Mouse (Mus musculus) erythroid progenitor cell, adult 5-6 weeks (primary cell): Measurements from ENCODE around the gene Gtpbp8. TPM values are rescaled to one million over a fixed set of nuclear protein-coding genes. Genes with fewer than 3 reads are reported as not detected.

Source experiments
- ATAC-seq: replicated peaks from 2 replicates; pipeline ENCODE4 v1.8.0; 2016; ENCODE audit warnings: moderate number of reproducible peaks, mild to moderate bottlenecking, moderate TSS enrichment, inconsistent platforms; ENCODE audit not compliant: poor library complexity, low FRiP score, severe bottlenecking
- total RNA-seq, 2 experiments: library from RNA; stranded (forward) in 1 of 2; stranded (reverse) in 1 of 2; fragments of 150-400 nt in 1 of 2; fragments of 186-747, 209-891 nt in 1 of 2; gene quantifications; 2 replicates each; pipeline versions ENCODE4 v1.2.3 to v1.2.4; 2015 to 2017; ENCODE audit warnings: low replicate concordance in 2 of 2

Gene Gtpbp8
- 4.2 and 5.0 TPM in 2 replicates for total RNA-seq (2015; ENCODE audit: low replicate concordance)
- 3.5 and 5.0 TPM in 2 replicates for total RNA-seq (2017; ENCODE audit: low replicate concordance)

DNA sequence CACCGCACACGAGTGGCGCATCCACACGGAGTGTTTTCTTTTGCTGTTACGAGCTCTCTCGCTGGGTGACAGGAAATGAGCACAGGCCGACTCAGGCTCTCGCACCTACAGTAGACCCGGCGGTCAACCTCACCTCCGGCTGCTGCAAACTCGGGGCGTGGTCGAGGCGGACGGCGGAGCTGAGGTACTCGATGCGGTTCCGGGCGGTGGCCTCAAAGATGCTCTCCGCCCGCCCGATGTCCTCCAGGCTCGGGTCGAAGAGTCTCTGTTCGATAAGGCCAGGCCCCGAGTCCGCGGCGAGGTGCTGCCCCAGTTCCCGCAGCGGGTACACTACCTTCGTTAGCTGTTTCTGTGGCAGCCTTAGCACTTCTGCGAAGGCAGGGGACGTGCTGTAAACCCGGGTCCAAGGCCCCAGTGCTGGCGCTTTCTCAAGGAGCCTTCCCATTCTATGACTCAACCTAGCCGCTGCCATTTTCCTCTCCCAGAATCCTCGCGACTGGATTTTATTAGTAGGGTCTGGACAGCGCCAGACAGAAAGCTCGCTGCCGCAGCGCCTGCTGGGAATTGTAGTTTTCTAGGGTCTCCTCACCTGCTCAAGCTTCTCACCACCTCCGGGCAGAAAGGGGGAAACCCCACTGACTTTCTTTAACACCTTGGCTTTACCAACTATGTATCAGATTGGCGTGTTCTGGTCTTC, at the start of gene Gtpbp8:
Gtpbp8 (minus strand) TSS at position 498 of the 697 bp plus-strand sequence.
- ATAC-seq, result peak; percentile 96

DNA sequence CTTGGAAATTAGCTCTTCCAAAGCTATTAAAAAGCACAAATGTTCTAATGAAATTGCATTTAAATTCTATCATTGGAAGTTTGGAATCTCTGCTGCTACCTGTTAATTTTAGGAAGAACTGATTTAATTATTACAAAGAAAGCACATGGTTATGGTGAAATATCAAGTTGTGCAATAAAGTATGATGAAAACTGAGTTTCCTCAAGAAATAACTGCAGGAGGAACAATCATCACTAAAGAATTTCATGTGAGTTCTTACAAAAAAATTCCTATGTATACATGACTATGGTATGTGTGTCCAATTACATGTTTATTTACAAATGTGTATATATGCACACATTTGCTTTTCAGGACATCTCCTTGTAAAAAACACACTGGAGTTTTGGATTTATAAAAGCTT, 48.3 kb upstream of the Gtpbp8 start:
- no peak for ATAC-seq

DNA sequence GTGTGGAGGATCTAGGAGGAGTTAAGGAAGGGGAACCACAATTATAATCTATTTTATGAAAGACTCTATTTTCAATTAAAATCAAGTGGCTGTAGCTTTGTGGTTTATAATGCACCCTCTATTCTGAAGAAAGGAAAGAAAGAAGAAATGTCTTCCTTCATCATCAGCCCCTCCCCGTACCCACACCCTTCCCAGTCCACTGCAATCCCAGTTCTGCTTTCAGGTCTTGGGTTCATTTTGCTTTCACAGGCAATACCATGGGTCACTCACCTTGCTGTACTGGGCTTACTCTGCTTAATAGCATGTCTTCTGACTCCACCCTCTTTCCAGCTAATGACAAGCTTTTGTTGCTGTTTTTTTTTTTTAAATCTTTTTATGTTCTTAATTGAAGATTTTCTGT, 40.8 kb upstream of the Gtpbp8 start:
- no peak for ATAC-seq

DNA sequence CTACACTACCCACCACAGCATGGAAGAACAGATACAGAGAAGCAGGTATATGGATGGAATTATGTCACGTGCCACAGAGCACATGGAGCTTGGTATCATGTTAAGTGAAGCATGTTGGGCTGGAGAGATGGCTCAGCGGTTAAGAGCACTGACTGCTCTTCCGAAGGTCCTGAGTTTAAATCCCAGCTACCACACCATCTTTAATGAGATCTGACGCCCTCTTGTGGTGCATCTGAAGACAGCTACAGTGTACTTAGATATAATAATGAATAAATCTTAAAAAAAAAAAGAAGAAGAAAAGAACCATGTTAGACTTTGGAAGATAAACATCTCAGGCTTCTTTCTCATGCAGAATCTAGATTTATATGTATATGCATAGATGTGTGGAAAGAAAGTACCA, 34.6 kb upstream of the Gtpbp8 start:
- no peak for ATAC-seq

DNA sequence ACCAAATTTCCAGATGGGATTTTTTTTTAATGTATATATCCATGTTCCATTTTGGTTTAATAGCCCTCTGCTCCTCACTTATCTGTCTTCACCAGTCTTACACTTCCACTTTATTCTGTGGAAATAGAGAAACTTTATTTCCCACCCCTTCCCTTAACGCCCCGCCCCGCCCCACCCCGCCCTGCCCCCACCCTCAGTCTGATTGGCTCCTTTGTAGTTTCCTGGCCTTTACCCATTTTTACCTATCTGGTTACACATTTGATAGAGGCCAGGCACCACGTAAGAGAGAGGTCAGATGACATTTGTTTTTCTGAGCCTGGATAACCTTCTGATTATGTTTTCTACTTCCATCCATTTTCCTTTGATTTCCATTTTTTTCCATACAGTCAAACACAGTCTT, 33.3 kb upstream of the Gtpbp8 start:
- no peak for ATAC-seq

DNA sequence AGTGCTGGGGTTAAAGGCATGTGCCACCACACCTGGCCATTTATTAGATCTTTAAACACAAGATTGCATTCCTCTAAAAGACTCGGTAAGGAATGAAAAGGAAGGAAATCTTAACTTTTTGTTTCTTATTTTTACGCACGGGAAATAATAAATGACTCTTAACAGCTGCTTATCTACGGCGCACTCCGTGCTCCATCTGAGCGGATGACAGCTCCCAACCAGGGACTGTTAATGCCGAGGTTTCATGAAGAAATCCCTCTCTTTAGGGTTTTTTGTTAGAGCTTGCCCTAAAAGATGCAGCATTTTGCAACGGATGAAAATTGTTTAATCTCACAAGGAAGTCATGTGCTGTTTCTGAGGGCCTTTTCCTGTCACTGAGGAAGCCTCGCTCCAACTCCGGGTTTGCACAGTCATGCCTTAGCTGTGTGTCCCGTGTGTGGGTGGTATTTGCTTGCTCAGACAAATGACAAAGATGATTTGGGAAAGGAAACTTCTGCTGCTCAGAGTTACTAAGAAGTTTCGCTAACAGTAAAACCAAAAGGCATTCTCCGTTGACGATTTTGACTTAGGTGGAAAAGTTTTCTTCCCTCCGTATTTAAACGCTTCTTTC, 32.5 kb upstream of the Gtpbp8 start:
- ATAC-seq, result no peak

DNA sequence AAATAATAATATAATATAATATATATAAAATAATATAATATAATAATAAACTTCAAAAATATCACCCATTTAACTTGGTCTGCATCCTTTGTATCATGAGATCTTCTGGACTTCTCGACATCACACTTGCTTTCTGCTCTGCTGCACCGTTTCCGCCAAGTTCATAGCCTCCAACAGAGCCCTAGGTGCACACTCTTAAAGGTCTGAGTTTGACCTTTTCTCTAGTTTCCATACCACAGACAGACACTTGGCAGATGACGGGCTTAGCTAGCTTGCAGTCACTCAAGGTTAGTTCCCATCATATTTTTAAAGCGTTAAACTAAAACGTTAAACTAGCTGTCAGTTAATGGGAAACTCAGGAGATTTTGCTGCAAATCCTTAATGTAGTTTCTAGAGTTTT, 28.0 kb upstream of the Gtpbp8 start:
- no peak for ATAC-seq

DNA sequence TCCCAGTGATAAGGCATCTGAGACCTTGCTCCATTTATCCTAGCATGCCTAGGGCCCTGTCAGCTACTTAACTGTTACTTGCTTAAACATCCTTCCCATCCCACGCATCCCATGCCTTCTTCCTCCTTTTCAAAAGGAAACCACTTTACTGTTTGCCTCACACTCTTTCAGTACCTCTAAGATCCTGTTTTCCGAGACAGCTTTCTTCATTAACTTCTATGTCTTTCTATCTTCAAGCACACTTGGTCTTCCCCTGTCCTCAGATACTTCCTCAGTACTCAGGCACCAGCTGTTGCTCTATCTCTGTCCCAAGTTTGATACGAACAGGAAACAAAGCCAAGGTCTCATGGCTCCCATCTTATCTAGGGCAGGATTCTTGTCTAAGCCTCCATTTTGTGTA, 27.5 kb upstream of the Gtpbp8 start:
- no peak for ATAC-seq

DNA sequence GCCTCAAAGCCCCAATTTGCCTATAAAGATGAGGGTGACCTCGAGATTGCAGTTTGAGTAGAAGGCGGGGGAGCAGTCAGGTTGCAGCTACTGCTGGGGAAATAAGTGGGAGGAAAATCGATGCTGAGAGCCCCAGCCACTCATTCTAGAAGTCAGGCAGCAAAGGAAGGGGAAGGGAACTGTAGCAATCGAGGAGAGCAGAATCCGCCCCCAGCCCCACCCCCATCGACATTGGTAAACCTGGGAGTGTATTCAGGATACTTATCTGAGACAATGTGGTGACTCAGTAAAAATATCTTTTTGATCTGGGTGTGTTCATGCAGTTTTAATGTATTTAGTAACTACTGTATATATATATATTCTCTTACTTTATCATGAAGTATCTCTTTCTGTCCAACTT, 26.4 kb upstream of the Gtpbp8 start:
- no peak for ATAC-seq

DNA sequence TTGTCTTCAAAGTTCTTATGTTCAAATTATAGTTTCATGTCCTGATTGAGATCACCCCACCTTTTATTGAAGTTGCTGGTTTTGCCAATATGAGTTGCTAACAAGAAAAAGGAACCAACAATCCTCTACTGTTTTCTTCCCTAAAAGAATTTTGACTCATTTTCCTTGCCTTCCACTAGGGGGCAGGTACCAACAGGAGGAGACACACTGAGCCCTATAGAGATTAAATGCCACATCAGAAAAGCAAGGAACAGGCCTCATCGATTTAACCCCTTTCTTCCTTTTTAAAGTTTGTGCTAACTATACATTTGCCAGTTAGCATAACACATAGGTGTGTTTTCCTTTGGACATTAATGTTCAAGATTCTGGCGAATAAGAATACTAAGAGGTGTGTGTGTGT, 21.8 kb upstream of the Gtpbp8 start:
- no peak for ATAC-seq

DNA sequence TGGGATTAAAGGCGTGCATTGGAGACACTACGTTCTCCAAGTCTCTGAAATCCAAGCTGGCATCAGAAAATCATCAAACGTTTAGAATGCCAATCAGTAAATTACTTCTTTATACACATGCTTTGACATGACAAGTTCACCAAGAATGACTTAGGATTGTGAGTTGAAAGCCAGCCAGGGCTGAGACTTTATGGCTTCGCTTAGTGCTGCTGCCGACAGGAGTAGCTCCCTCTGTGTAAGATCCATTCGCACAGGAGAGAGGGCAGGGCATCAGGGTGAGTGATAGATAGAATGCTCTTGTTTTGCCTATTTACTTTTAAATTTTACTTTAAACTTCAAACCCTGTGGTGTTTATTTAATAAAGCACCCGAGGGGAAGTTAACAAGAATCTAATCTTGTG, 21.3 kb upstream of the Gtpbp8 start:
- ATAC-seq, result no peak

DNA sequence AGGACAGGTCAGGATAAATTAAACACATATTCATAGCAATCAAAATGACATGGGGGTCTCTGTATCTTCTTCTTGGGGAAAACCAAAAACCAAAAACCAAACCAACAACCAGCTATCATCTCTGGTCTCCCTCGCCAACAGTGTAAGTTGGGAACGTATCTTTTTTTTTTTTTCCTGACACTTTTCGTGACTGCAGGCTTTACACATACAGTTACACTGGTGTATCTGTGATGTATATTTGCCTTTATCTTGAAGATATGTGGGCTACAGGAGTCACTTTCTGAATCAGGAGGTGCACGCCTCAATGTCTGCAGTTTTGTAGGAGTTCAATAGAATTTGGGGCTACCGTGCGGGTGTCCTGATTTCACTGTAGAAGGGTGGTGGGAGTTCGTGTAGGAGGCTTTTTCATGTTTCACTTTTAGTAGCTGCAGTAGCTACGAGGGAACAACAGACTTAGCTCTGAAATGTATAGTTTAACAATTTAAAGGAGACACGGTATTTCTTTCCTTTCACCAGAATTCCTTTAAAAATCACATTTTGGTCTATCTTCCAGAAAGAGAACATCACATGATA, 20.2 kb upstream of the Gtpbp8 start:
- ATAC-seq, result no peak

DNA sequence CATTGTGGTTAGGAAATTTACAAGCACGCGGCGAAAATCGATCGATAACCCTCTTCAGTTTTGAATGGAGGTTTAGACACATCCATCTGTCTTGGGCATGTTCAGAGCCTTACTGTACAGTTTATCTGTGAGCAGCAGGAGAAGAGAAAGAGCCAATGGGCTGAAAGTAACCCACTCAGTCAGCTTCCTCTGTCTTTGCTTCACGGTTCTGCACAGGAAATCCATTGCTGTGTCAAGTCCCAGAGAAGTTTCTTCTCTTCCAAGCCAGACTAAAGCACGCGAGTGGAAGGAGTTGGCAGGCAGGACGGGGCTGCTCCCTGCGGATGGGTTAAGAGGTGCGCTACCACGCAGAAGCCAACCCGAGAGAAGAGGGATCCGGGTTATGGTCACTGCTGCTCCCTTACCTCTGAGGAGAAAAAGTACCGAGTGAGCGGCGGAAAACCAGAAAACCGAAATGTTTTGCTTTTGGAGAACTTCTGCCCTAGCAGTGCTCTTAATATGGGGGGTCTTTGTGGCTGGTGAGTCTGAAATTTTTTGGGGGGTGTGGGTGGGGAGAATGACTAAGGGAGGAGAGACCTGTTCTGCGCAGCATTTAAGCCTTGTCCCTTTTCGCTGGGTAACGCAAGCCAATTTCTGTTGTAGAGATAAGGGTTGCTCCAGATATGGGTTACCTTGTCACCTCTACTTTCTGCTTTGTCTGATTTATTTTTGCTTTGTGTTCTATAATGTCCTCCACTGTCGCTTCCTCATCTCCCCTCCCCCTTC, 19.6 kb upstream of the Gtpbp8 start, which contains the start of gene Cd200r1:
Cd200r1 (plus strand) TSS at position 182 of the 765 bp plus-strand sequence.
- no peak for ATAC-seq

DNA sequence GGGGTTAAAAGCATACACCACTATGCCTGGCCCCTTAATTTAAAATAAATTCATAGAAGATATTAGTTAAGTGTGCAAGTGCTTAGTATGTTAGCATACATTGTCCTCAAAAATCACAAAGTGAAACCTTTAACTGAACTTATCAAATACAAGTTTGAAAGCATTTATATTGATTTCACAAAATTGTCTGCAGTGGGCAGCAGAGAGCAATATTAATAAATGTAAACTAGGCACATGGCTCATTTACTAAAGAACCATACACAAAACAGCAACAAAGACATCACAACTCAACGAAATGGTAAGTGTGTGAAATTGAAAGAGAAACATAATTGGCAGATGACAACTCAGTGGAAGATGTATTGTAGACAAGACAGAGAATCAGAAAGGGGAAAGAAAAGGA, 15.6 kb upstream of the Gtpbp8 start:
- ATAC-seq, result no peak

DNA sequence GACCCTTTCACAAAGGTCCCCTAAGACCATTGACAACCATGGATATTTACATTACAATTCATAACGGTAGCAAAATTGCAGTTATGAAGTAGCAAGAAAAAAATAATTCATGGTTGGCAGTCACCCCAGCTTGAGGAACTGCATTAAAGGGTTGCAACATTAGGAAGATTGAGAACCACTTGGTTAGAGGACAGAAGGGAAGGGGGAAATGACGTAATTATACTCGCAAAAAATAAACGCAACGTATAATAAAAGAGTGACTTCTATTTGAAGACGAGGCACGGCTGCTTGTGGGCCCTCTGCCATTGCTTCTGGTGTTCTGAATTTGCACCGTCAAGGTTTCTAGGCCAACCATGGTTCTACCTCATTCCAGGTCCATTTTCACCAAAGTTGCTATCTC, 11.5 kb upstream of the Gtpbp8 start:
- ATAC-seq, result no peak

DNA sequence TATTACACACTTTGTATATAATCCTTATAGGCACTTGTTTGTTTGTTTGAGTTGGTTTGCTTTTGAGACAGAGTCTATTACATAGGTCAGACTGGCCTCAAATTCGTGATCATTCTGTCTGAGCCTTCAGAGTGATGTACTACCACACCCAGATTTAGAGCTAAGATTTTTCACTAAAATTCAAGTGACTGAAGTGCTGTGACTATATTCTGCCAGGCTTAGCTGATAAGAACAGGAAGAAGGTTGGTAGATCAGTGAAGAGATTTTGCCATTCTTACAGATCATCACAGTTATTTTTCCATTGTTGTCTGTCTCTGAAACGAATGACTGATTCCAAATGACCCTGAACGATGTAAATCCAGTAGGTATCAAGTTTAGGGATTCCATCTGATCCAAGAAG, 1.8 kb upstream of the Gtpbp8 start:
- ATAC-seq, result no peak

DNA sequence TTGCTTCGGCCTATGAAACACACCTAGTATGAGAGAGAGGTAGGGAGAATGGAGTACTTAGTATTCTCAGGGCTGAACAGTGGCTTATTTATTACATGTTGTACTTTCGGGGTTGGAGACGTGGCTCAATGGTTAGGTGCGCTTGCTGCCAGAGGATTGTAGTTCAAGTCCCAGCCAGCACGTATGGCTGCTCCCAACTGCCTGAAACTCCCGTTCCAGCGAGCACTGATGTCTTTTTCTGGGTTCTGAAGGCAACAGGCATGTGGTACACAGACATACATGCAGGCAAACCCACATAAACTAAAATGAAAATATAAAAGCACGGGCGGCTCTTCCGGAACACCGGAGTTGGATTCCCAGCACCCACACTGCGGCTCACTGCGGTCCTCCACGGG, 695 bp downstream of the Gtpbp8 start:
- ATAC-seq, result peak; percentile 21; the same call in 1 of the 2 replicates

DNA sequence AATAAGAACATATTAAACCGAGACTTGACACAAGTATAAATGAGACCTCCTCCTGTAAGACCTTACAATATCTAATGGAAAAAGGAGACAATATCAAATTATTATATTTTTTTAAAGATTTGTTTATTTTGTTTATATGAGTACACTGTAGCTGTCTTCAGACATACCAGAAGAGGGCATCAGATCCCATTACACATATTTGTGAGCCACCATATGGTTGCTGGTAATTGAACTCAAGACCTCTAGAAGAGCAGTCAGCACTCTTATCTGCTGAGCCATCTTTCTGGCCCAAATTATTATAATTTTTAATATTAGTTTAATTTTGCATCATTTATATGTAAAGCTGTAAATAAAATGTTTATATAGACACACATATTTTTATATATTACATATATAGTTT, 3.4 kb downstream of the Gtpbp8 start:
- no peak for ATAC-seq

DNA sequence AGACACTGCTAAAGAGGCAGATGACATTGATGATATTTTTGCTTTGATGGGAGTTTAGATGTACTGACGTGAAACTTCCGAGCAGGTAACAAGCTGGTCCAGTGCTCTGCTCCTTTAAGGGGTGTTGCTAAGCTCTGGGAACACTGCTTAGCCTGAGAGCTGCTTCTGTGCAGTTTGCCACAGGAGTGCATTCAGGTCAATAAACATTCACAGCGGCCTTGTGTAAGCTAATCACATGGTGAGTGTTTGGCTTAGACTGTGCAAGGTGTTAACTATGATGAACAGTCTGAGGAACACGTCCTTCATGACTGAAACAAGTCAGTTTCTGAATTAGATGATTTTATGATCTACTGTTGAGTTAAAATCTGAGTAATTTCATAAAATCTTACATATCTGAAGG, 10.0 kb downstream of the Gtpbp8 start:
- ATAC-seq, result no peak

DNA sequence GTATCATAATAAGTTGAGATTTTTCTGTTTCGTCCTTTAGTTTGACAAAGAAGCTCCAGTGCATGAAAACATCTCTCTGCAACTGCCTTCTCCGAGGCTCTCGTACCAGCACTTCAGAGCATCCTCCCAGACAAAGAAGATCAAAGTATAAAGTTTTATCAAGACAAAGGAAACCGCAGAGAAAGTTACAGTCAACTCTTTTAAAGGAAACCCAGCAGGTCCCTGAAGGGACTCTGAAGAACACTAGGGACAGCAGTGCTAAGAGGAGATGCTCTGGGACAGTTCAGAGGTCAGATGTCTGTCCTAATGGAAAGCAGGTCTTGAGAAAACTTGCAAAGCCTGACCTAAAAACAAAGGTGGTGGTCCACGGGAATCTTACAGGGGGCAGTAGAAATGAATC, 10.5 kb downstream of the Gtpbp8 start:
- no peak for ATAC-seq

DNA sequence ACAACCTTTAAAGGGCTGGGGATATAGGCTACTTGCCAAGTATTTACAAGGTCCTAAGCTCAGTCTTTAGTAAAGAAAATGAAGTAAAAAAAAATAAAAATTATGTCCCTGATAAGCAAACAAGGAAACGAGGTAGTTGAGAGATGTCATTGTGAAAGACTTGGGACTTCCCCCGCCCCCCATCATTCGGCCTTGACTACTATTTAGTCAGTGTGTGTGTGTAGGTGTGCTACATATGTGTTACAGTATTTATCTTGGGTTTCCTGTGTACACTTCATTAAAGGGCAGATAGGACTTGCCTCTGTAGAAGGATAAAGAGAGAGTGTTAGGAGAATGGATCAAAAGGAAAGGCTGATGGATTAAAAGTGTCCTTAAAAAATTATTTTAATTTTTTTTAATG, 12.1 kb downstream of the Gtpbp8 start:
- no peak for ATAC-seq
